Mouse (Mus musculus): Measurements from ENCODE around the gene Sntg2.

DNA sequence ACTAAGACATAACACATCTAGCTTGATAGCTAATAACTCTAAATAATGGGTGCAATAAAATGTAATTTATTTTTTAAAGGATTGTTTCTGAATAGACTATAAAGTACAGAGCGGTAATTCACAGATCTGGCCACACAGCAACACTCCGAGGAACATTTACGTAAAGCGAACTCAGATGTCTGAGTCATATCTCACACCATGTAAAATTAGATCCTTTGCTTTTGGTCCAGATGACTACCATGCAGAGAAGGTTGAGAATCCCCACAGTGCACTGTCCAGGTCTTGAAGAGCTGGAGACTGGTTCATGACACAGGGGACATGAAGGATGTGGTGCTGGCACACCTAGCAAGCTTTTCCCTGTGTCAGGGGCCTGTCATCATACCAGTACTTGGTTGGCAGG is 145.2 kb downstream of the Sntg2 start:
- TF ChIP-seq CTCF (IDR thresholded peaks at IDR 0.05; ENCODE audit: low read depth, low read length) (no peak), POLR2A (IDR thresholded peaks at IDR 0.05; ENCODE audit: borderline replicate concordance, low read depth, low read length) (no peak)

Measured in bone marrow macrophage, adult 2 months (primary cell).